Mouse (Mus musculus) left cerebral cortex, adult 8-10 months (tissue): Measurements from ENCODE around the gene Trip6. TPM values are rescaled to one million over a fixed set of nuclear protein-coding genes. Genes with fewer than 3 reads are reported as not detected.

Experiments
- DNase-seq, 2 experiments: peaks; one replicate each; pipeline ENCODE4 v3.0.0; 2022; ENCODE audit warnings: low spot score in 2 of 2
- total RNA-seq, 4 experiments: library from RNA; stranded (reverse); gene quantifications; 2 replicates each; pipeline ENCODE4 v1.2.4; 2022

Gene Trip6
- total RNA-seq, 4 experiments from 2014 or later, result 3.9 to 7.6 (median 5.1) TPM

DNA sequence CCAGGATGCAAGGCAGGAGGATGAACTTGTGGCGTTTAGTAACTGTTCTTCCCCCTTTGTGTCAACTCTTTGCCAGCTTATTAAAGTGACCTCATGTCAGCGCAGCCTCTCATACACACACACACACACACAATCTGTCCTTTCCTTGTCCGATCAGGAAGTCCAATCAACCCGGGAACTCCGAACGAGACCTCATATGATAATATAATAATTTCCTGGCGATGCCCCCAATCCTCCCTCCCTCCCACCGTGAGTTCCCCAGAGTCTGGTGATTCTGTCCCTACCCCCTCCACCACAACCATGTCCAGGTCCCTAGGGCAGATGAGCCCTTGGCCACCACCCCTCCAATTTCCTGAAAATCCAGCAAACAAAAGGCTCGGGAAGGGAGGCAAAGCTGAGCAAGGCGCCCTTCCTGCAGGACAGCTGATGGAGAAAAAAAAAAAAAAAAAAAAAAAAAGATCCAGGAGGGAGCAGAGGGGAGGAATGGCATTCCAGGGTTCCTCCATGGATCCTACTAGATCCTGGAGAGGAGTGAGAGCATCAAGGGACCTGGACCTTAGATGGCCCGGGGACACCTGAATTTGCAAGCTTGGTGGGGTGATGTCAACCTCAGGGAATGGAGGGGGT is 24.6 kb upstream of the Trip6 start:
- DNase-seq, result no peak

DNA sequence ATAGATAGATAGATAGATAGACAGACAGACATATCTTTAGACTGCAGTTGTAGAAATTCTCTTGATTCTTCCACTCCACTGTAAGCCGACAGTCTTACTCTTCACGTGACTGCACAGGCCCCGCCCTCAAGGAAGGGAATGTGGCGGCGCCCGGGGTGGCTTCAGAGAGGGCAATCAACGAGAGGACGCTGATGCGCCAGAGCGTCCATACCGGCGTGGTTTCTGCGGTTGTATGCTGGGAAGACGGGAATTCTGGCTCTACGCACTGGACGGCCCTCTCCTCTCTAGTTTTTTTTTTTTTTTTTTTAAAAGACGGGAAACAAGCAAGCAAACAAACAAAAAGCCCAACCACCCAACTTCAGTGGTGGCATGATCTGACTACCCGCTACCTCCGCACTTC is 24.1 kb upstream of the Trip6 start:
- peak; percentile 62 to 88 for DNase-seq

DNA sequence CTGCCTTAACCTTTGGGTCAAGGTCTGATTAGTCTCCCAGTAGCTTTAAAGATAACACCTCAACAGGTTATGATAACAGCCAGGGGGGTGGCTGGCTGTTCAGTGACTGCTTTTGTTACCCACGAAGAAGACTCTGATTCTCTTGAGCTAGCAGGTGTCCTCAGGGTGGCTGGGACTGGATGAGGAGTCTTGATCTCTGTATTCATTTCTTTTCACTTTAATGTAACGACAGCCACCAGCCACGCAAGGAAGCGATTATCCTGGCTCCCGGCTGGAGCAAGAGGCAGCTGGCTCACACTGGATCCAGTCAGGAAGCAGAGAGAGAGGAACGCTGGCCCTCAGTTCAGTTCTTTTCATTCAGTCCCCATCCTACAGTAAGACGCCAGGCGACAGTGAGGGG is 23.0 kb upstream of the Trip6 start:
- no peak for DNase-seq

DNA sequence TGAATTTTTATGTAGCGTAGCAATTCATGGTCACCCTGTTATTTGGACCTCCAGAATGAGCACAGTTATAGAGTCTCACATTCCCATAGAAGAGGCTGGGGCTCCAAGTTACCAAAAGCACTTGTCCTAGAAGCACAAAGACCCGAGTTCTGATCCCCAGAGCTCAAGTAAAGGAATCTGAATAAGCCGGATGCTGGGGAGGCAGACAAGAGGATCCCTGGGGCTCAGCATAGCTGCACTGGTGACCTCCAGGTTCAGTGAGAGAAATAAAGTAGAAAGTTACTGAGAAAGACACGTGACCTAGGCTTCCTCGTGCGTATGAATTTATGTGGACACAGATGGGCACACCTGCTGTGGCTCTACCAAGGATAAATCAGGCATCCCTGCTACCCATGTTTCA is 20.9 kb upstream of the Trip6 start:
- DNase-seq, result no peak

DNA sequence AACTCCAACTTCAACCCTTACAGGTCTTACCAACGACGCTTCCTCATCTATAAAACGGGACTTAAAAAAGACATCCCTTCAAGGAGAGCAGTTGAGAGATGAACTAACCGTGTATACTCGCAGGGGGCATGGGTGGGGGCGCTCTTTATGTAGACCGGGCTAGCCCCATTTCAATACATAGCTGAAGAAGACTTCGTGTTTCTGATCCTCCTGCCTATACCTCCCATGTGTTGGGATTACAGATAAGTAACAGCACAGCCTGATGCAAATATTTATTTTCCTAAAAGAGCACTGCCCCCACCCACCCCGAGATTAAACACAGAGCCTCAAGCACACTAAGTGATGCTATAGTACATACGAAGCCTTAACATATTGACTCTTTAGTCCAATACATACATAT is 20.1 kb upstream of the Trip6 start:
- no peak for DNase-seq

DNA sequence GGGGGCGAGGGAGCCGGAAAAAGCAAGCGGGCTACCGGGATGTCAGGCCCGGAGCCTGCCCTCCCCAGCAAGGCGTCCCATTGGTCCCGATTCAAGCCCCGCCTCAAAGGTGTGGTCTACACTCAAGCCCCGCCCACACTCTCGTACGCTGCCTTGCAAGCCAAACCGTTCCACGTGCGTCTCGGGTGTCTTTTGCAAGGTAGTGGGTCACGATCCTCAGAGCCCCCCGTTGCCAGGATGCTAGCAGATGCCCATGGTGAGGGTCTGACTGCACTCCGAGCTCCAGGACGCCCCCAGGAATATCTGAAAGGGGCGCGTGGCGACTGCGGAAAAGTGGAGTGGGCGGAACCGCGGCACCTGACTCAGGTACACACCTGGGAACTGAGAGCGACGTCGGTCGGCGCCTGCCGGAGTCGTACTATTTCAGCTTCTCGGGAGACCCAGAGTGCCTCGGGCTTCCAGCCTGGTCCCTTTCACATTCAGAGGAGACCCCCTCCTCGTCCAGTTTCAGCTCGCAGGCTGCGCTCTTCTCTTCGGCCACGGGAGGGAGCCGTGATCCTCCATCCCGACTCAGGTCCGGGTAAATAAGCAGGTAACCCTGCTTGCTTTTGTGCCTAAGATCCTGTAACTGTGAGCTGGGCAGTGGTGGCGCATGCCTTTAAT is 19.4 kb upstream of the Trip6 start, which contains the start of gene Slc12a9:
TSS of gene Slc12a9 (minus strand) at position 86 of the 663 bp plus-strand sequence.
- peak; percentile 80 to 92 for DNase-seq

DNA sequence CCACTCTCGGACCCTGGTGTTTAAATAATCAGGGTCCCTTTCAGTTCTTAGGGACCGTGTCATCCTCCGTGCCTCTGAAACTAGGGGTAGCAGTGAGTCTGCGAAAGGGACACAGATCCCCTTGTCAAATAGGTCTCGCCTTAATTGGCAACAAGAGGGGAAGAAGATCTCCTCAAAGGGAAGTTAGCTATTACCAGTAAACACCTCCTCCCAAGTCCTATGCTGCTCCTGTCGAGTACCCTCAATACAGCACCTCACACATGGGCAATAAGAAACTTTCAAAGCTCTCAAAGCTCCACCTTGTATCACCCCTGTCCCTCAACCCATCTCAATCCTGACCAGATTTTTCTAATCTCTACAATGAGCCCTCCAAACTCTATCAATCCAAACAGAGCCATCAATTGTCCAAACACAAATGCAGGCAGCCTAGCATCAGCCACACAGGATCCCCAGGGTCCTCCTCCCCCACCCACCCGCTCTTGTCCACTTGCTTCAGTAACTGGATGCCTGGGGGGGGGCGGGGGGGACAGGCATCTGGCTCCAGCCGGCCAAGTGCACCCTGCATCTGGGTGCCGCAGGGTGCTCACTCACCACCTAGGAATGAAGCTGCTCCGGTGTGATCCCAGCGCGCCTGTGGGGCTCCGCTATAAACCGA is 18.8 kb upstream of the Trip6 start:
- DNase-seq, result no peak

DNA sequence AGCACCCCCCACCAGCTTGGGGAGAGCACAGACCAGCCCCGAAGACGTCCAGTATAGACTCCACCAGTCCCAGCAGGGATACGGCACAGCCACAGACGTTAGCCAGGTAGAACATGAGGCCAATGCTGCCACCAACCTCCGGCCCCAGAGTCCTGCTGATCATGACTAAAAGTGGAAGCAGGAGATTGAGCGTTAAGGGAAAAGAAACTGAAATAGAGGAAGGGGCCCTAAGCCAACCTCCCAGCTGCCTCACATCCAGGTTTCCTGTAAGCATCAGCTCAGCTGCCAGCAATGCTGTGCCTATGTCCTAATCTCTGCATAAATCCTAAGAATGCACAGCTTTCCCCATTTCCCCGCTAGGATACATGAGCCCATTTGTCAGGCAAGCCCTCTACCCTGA is 16.7 kb upstream of the Trip6 start:
- DNase-seq, result no peak

DNA sequence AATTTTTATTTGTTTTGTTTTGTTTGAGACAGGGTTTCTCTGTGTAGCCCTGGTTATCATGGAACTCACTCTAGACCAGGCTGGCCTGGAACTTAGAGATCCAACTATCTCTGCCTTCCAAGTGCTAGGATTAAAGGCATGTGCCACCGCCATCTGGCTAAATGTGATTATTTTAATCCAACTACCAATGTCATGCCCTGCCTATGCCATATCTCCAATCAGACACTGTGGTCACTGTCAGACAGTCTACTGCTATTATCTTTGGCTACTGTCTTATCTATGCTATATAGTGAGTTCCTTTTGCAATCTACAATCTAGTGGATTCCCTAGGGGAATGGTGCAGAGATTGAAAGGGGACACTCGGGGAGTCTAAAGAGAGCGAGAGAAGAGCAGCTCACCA is 6.8 kb upstream of the Trip6 start:
- DNase-seq, result no peak

DNA sequence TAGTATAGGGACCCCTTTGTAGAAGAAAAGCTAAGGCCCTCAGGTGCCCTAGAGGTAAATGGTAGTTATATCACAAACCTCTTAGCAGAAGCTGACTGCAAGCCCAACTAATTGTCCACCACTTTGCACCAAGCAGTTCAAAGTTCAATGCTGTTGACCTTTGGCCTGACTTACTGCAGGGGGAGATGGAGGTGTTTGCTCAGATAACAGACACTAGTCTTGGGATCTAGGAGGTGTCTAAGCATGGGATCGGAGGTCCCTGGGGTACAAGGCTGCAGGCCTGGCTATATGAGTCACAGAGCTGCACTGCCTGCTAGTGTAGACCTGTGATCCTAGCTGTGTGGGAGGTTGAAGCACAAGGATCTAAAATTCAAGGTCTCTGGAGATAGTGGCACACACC is 4.4 kb upstream of the Trip6 start:
- no peak for DNase-seq

DNA sequence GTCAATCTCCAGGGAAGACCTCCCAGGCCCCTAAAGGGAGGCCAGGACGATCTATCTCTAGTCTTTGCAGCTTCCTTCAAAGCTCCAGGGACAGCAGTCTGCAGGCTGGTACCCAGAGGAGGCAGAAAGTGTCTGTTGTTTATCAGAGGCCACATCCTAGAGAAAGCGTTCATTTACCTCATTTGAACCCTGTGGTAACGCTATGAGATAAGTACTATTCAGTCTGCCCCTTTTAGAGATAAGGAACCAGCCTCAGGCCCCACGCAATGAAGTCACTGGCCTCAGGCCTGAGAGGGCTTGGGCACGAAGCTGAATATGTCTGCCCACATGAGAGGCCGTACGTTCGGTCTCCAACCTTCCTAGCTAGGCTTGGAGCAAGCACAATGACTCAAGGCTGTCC is 3.2 kb upstream of the Trip6 start:
- DNase-seq, result no peak

DNA sequence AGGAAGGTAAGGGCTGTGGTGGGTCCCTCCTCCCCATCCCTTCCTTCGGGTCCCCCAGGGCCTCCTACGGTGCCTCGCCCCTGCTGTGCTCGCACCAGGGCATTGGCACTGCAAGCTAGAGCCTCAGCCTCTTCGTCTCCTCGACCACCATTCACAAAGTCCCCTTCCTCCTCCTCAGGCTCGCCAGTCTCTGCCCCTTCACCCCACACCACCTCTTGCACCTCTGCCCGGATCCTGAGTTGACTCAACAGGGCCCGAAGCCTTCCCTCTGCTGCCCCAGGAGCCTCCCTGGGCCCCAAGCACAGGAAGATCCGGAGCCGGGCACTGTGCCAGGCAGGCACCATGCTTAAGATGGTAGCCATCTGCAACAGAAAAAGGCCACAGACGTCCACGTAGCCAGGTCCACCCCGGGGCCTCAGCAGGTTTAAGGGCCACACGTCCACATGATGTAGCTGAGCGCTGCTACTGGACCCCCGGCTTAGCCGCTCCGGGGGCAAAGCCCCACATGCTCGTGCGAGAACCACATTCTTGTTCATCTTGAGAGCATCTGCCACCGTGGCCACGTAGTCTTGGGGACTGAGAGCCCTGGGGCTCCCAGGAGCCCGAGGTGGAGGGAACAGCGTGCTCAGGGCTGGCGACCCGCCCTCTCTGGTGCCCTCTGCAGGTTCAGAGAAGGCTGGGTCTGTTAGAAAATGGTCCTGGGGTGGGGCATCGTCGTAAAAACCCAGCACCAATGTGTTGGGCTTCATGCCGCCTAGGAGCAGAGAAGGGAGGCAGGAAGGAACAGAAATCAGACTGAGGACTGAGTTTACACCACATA is 1.1 kb upstream of the Trip6 start:
- DNase-seq, result no peak

DNA sequence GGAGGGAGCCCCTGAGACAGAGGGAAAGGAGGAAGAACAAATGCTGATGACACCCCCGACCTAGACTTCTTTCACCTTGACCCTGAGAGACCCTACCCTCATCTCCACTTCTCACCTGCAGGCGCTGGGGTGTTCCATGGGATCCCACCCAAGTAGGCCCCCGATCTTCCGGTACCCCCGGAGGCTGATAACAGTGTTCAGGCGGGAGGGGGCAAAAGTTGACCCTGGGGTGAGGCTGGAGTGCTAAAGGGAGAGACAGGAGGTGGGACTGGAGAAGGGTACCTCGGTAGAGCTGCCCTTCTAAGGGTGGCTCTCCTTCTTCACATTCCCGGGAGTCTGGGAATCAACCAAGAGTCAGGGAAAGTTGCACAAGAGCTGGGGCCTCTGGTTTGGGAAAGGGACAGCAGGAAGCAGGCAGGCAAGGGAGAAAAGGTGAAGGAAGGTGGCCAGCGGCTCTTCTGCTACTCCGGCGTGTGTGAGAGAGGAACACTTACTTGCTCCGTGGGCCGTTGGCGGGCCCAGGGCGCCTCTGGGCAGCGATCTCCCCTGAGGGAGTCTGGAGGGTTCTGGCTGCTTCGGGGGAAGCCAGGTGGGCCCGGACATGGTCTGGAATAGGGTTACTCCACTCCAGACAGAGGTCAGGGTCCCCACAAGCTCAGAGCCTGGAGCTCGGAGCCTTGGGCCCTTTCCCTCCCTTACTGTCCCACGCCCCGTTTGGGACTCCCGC is 575 bp downstream of the Trip6 start:
- no peak for DNase-seq

DNA sequence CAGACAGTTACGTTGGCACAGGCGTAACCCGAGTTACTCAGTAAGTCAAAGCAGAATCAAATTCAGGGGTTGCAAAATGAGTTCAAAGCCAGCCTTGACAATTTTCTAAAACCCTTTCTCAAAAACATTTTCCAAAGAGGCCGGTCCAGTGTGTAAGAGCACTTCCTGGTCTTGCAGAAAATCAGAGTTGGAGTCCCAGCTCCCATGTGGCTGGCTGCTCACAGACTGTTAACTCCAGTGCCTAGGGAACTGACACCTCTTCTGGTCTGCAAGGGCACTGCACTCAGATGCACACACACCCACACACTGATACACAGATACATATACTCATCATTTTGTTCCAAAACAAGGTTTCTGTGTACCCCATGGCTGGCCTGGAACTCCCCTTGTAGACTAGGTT is 5.8 kb downstream of the Trip6 start:
- no peak for DNase-seq

DNA sequence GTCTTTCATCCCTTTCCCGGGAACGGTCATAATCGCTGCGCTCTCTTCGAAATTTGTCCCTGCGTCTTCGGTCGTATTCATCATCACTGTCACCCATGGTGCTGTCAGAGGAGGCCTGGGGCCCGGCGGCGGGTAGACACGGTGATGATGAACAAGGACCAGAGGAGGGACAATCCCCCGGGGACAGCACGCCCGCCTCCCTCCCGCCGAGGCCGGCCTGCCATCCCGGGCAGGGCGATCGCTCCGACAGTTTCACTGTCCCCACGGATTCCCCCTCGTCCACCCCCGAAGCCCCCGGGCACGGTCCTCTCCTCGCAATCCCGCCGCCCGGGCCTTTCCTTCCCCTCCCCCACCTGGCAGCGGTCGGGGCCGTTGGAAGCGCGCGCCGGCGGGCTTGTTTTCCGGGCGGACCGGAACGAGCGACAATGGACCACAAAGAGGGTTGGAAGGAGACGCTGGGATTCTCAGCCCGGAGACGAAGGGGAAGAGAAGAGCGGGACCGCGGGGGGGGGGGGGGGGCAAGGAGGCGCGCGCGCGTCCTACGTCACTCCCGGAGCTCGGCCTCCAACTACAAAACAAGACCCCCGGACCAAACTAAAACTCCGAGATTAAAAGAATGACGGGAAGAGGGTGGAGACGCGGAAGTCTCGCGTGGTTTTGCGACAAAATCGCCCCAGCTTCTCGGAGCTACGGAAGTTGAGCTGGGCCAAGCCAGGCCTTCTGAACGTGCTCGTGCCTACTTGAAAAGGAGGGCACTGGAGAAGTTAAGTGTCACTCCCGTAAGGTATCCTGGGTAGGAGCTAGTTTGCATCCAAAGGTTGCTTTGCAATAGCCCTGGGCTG is 6.9 kb downstream of the Trip6 start, which contains the start of gene Srrt:
TSS of gene Srrt (minus strand) at position 604 of the 842 bp plus-strand sequence.
- peak; percentile 81 to 90 for DNase-seq

DNA sequence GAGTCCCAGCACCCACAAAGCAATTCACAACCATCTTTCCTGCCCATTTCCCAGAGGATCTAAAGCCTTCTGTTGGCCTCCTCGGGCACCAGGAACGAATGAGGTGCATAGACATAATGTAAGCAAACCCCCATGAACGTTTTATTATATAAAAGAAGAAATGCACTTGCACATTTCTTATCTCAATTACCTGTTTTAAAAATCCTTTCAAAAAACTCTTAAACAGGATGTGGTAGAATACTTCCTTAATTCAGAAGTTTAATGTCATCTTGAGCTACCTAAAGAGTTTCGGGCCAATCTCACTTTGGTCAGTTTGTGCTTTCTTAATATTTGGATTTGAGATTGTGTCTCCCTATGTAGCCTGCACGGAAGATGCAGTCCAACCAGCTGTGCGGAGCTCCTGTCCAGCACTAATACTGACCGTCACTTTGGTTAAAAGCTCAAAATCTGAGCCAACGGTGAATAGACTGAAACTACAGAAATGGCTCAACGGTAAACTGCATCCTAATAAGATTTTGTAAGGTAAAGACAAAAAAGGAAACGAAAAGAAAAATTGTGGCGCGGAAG is 7.7 kb downstream of the Trip6 start:
- DNase-seq, result no peak

DNA sequence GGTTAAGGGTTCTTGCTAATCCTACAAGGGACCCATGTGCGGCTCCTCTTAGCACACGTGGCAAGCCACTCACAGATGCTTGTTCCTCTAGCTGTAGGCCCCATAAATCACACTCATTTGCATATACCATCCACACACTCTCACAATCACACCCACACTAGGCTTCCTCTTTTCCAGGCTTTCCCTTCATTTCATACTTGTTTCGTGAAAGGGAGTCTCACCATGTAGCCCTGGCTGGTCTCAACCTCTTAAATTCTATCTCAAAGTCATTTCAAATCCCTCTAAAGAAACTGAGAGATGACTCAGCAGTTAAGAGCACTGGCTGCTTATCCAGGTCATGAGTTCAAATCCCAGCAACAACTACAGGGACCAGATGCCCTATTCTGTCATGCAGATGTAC is 8.4 kb downstream of the Trip6 start:
- no peak for DNase-seq

DNA sequence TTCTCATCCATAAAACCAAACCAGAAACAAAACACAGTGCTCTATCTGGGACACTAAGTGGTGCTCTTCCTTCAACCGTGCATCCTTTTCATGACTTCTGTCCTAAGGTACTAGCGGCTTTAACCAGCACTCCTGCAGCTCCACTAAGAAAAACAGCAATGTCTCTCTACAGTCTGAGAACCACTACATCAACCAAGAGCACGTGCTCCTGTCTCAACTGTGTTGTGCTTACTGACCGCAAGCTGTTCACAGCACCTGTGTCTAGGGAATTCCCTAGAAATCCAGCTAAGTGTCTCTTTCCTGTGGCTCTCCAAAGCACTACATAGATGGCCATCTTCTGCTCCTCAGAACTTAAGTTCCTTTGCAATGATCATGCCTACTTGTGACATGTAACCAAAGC is 9.4 kb downstream of the Trip6 start:
- DNase-seq, result no peak

DNA sequence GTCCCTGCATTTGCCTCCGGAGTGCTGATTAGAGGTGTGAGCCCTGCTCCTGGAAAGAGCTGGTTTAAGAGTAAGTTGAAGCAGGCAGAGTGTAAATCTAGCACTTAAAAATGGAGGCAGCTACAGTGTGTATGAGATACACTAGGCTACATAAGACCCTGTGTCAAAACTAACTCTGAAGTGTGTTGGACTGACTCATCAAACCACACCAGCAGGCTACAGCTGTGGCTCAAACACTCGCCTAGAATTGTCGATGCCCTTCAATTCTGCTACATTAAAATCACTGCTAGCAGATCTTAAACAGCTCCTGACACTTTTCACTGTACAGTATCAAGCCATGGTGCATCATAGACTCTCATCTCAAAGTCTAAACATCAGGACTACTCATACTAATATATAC is 10.0 kb downstream of the Trip6 start:
- DNase-seq, result no peak

DNA sequence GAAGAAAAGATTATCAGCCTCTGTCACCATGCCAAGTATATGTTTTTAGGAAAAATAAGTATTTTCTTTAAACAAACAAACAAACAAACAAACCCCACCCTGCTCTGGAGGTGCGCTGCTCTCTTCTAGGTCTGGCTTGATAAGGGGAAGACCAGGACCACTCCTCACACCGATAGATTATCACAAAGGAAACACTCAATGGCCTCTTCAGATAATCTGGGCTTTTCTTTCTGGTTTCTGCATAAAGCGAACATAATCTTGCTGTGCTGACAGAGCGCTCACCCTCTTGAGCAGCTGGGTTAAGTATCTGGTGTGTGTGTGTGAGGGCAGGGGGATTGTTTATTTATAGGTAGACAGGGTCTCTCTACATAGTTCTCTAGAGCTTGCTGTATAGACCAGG is 10.6 kb downstream of the Trip6 start:
- no peak for DNase-seq
